In the genomic region with DNA sequence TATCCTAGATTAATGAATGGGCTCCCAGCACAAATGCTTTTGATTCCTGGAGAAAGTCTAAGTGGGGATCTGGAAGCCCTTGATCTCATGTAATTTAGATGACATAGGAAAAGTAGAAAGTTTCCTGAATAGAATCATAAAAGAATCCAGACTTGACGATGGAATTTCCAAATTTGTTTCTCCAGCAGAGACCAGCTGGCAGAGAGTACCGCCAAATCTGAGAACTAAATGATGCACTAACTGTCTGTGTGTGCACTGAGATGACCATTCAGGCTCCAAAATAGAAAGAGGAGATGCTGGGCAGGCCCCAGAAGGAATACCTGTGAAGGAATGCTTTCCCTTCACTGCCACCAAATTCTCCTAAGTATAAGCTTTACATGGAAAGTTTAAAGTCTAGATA, we compare ENCODE assay signal across 28 mouse cellular contexts.
"Had no signal": no experiment of that assay in that cellular context is flagged by ENCODE, and none has a peak within 500 bp of the region (broad histone marks: within the 10 kb centered on the region; RNA-seq: fewer than 3 reads in every experiment).

No protein-coding gene starts in this region.

- H3K4me1 ChIP-seq: heart, embryonic 10.5 days; heart, embryonic 12.5 days; hindbrain, embryonic 10.5 days; hindbrain, embryonic 12.5 days; intestine, embryonic 15.5 days; limb, embryonic 10.5 days; liver, embryonic 13.5 days; liver, embryonic 15.5 days had no signal

- H3K27ac ChIP-seq: gastrocnemius, adult 2 months; heart, embryonic 10.5 days; hindbrain, embryonic 10.5 days; hindbrain, embryonic 12.5 days; hindbrain, embryonic 14.5 days; intestine, embryonic 15.5 days; layer of hippocampus, adult 2 months; left cerebral cortex, adult 2 months; limb, embryonic 10.5 days; limb, embryonic 12.5 days; liver, embryonic 13.5 days; liver, embryonic 15.5 days had no signal

- H3K36me3 ChIP-seq: heart, embryonic 10.5 days; heart, embryonic 12.5 days; hindbrain, embryonic 10.5 days; hindbrain, embryonic 12.5 days; intestine, embryonic 15.5 days; limb, embryonic 10.5 days; limb, embryonic 12.5 days; liver, embryonic 13.5 days; liver, embryonic 15.5 days had no signal

- ATAC-seq: hindbrain, embryonic 16.5 days; inflammation-experienced regulatory T-cells, adult 6 months; intestine, embryonic 15.5 days; intestine, postnatal 0 days had no signal

- H3K4me2 ChIP-seq: heart, embryonic 12.5 days; hindbrain, embryonic 12.5 days; hindbrain, embryonic 14.5 days; intestine, embryonic 15.5 days; limb, embryonic 12.5 days; liver, embryonic 11.5 days; liver, embryonic 13.5 days; liver, embryonic 15.5 days had no signal

- H3K9me3 ChIP-seq: heart, embryonic 10.5 days; heart, embryonic 12.5 days; hindbrain, embryonic 10.5 days; hindbrain, embryonic 12.5 days; intestine, embryonic 15.5 days; limb, embryonic 10.5 days; limb, embryonic 12.5 days; liver, embryonic 13.5 days; liver, embryonic 15.5 days had no signal

- H3K27me3 ChIP-seq: heart, embryonic 12.5 days; hindbrain, embryonic 12.5 days; intestine, embryonic 15.5 days; limb, embryonic 12.5 days; liver, embryonic 13.5 days; liver, embryonic 15.5 days had no signal

- DNase-seq: gastrocnemius, adult 2 months; gastrocnemius, postnatal 10 days; gastrocnemius, postnatal 25 days; heart, adult 18-20 months; heart, postnatal 10 days; heart, postnatal 4 days; kidney, adult 18-20 months; kidney, adult 8-10 months; kidney, postnatal 10 days; kidney, postnatal 25 days; kidney, postnatal 4 days; liver; liver, embryonic 13.5 days had no signal

- H3K4me3 ChIP-seq: gastrocnemius, adult 2 months; heart, embryonic 10.5 days; heart, embryonic 12.5 days; hindbrain, embryonic 10.5 days; hindbrain, embryonic 12.5 days; intestine, embryonic 15.5 days; layer of hippocampus, adult 2 months; left cerebral cortex, adult 2 months; limb, embryonic 10.5 days; limb, embryonic 12.5 days; liver, embryonic 13.5 days; liver, embryonic 15.5 days had no signal

- H3K9ac ChIP-seq: heart, embryonic 12.5 days; hindbrain, embryonic 12.5 days; hindbrain, embryonic 14.5 days; intestine, embryonic 15.5 days; limb, embryonic 12.5 days; liver, embryonic 13.5 days; liver, embryonic 15.5 days had no signal
